Mouse (Mus musculus) hindlimb bud, embryonic 11.5 days (tissue): Measurements from ENCODE around the gene Gas6.

Experiments
- DNase-seq: peaks from one replicate; pipeline ENCODE4 v3.0.0-alpha.2; 2012; ENCODE audit warnings: low read depth, low spot score; ENCODE audit errors: extremely low spot score

Gas6 gene

DNA sequence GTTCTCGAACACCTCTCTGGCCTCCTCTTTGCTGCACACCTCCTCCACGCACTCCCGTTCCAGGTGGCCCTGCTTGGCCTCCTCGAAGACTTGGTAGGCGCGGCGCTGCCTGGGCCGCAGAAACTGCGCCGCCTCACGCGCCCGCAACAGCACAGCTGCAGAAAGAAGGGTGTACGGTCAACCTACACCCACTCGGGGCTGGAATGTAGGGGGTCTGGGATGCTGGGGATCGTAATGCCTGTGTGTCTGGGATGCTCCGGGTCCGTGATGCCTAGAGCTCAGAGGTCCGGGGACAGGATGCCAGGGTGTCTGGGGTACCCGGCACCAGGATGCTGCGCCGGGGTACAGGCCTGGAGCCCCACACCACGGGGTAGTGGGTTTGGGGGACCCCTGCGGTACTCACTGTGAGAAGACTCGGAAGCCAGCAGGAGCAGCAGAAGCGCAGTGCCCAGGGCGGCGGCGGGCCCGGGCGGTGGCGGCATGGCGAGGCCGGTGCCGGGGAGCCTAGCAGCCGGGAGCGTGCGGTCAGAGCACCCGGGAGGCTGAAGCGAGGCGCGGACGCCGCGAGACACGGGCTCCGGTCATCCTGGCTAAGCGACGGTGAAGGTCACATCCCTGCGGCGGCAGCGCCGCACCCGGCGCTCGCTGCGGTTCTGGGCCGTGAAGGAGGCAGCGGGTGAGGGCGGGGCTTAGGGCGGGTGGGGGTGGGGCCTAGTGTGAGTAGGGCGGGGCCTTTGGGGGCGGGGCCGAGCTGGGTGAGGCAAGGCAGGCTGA, at the start of gene Gas6:
Gas6 (minus strand) TSS at position 633 of the 774 bp plus-strand sequence.
- DNase-seq = no peak

DNA sequence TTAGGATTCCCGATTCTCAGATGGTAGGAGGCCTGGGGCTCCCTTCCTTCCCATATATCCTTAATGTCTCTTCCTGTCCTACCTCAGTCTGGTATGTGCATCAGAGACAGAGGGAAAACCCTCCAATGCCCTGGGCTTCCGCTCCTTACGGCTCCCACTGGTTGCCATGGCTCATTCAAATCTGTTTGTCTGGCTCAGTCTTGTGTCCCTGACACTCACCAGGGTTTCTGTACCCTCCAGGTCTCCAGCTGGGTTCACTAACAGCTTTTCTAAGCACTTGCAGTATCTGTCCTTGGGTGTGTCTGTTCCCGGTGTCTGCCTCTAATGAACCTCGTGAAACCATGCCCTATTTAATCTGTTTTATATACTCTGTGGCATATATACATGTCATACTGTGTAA, 47.2 kb upstream of the Gas6 start:
- DNase-seq = no peak

DNA sequence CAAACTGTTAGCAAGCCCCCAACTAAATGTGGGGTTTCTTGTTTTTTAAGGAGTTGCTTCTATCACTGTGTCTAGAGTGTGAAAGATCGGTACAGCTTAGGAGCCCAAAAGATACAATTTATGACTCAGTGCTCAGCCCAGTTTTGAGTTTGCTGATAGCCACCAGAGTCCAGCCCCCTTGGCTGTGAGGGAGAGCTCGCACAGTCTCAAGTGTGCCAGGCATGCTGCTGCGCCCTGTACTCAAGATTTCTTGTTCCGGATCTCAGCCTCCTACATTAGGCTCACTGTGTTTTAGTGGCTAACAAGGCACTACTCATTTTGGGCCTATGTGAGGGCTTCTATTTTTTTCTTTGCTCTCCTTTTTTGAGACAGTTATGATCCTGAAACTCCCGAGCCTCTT, 45.8 kb upstream of the Gas6 start:
- DNase-seq = no peak

DNA sequence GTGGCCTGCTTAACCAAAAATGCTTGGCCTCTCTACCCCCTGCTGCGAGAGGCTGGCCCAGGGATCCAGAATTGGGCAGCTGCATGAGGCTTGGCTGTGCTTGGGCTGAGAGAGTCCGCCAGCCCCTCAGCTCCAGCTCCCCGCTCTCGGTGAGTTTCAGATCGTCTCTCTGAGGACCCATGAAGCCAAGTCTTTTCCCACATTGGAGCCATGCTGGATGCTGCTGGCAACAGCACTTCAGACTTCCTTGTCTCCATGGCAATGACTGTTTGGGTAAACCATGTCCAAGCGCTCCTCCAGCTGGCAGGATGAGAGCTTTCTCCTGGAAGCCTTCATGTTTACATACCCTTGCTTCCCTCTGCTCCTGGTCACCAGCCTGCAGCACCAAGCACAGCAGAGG, 44.5 kb upstream of the Gas6 start:
- no peak for DNase-seq

DNA sequence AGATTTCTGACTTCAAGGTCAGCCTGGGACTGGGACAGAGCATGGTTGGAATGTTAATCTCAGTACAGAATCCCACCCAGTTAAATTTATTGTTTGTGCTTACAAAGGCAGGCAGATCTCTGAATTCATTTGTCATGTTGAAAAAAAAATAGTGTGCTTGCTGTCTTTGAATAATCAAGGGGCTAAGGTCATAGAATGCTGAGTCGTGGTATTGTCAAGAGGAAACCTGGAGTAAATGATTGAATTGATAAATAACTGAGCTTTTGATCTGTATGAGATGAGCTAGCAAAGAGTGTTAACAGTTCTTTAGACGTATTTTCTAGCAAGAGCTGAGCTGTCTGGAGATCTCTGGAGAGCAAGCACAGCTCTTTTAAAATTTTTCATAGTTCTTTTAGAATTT, 42.8 kb upstream of the Gas6 start:
- no peak for DNase-seq

DNA sequence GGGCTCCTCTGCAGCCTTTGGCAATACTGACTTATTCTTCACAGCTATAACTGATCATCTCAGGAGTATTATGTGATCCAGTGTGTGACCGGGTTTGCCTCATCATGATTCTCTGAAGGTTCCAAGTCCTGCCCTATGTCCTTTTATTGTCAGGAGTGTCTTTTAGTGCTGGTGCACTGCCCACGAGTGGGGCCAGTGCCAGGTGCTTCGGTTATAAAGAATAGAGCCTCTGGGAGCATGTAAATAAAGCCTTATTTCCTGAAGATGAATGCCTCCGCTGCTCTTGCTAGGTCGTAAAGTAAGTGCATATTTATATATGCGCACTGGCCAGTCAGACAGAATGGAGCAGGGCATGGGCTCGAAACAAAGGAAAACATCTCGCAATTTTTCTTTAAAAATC, 38.8 kb upstream of the Gas6 start:
- DNase-seq = no peak

DNA sequence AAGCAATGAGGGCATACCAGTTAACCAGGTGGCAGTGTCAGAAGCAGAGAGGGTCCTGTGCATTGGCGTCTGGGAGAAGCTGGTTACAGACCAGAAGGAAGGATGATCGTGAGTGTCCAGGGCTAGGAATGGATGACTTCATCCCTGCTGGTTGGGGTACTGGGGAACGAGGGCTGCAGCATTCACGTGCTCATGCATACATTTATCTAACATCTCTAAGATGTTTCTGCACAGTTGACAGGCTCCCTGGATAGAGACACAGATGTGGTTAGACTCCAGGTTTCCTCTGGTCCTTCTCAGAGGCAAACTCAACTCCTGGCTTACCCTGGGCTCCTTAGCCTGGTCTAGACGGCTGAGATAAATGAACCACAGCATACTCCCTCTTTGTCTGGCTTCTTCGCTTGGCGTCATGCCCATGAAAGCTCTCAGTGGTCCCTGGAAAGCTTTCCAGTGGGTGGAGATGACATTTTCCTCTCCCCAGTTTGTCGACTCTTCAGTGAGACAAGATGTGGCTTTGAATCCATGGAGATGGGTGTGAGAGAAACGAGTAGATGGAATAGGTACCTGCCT, 37.4 kb upstream of the Gas6 start:
- no peak for DNase-seq

DNA sequence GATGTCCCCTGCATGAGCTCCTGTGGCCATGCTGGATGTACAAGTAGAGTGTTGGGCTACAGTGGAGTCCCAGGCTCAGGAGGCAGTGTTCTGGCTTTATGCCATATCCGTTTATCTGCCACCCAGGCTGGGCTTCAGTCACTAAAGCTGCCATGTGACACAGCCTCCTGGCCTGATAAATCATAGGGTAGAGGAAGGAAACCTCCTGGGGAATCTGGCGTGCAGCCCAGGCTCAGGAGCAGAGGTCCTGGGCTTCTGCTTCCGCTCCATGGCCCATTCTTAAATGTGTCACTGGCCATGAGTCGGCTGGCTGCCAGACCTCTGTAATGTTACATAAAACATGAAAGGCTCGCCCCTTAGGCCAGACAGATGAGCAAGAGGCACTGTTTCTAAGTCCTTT, 36.7 kb upstream of the Gas6 start:
- no peak for DNase-seq

DNA sequence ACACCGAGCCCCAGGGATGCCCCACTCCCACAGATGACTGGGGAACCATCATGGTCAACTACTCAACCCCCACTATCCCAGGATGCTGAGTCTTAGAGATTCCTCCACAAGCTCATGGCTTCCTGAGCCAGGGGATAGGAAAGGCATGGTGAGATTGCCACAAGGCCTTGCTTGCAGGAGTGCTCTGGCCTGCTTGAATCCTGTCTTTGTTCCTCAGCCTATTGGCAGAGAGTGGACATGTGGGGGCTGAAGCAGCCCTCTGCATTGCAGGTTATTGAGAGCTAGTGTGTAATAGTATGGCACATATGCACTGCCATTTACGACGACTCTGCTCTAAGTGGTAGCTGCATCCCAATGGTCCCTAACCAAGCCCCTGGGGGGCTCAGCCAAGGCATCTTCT, 36.1 kb upstream of the Gas6 start:
- DNase-seq = no peak

DNA sequence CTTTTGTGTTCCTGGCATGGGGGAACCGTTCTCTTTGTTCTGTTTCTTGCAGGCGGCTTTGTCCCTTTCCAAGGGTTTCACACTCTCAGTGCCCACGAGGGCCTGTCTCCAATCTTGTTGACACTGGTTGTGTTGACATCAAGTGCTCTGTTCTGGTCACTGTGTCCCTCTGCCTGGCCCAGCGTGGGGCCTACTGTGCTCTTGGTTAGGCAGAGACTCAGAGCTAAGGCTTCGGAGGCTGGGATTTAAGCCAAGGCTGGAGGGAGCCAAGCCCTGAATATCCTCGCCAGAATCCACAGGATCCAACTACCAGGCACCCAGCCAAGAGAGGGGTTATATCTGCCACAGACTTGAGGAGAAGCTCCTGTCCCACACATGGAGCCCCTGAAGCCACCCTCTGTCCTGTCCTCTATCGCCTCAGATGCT, 35.6 kb upstream of the Gas6 start:
- no peak for DNase-seq

DNA sequence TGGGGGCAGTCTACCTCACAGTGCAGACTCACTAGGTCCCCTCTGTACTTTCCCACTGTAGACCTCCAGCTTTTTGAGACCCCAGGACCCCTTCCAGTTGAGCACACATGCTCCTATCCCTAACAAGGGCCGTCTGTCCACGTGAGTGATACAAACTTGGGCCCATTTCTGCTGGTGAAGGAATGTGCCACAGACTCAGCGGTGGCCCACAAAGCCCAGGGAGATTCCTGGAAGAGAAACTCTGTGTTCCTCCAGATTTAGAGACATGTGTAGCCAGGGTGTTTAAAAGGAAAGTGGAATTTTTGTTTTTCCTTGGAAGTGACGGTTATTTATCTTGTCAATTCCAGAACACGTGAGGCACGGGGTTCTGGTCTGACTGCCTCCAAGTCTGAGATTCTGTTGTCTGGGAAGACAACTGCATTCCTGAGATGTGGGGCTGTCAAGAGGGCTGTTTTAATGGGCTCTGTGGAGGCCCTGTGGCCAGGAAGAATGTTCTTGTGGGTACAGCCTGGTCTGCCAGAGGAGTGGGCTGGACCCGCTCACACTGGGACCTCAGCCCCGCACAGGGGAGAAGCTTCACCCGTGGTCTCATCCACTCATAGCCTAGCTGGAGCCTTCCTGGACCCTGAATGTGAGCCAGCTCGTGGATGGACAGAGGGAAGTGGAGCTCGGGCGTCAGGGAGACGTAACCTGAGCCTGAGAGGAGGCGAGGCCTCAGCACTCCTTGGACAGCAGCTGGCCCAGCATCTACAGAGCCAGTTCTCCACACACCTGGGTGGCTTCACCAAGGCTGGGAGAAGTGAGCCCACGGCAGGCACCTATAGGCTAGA, 34.9 kb upstream of the Gas6 start:
- DNase-seq = no peak

DNA sequence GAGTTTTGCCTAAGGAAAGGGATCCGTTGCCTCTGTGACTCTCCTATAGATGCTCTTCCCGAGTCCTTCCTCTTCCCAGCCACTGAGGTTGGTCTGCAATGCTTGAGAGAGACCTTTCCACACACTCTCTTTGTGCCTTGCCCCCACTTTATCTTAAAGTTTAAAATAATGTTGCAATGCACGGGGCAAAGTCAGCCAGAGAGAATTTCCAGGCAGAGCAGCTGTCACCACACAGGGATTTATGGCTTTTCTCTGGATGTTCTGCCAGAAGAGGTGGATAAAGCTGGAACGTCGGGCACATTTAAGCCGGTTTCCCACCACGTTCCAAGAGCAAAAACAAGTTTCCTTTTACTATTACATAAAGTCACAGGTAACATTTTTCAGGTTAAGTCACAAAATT, 27.1 kb upstream of the Gas6 start:
- no peak for DNase-seq

DNA sequence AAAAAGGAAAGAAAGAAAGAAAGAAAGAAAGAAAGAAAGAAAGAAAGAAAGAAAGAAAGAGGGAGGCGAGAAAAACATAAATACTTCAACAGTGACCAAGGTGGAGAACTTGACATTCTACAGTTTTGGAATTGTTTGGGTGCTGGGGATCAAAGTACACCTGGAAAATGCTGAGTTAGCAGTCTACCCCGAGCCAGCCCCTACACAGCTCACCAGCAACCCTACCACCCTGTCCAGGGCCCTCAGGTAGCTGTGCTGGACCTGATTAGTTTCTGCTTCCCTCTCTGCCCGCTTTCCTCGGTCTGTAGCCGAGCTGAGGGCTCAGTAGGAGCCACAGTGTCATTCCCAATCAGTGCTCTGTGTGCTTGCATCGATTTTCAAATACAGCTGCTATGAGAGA, 26.1 kb upstream of the Gas6 start:
- no peak for DNase-seq

DNA sequence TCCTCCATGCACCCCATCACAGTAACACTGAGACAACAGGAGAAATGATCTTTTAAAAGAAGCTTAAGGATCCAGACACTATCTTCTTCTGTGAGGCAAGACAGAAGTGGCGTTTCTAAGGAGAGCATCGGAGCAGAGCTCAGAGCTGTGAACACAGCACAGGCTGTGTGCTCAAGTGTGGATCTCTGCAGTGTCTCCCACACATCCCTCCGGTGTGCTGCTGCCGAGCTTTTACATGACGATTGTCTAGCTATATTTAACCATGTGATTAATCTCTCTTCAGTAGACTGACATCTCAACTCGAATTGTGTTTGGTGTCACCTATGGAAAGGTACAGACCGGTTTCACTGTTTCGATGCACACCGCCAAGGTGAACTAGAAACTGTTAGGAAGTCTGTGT, 25.2 kb upstream of the Gas6 start:
- no peak for DNase-seq

DNA sequence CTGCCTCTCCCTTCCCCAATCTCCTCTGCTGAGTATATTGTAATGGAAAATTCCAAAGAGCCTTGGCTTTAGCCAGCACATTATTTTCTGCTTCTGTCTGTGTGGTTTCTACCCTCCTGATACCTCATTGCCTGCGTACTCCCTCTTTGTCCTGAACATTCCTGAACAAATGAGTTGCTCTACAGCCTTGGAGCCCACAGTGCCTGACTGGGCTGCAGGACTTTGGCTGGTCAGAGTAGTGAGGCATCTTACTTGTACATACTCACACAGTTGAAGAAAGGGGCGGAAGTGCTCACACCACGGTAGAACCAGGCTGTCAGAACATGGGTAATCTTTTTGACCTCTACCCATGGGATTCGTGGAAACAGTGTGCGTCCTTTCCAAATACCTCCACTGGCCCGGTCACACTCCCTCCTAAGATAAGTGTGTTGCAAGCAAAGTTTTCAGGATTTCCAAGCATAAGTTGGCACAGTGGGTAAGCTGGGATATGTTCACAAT, 23.0 kb upstream of the Gas6 start:
- no peak for DNase-seq

DNA sequence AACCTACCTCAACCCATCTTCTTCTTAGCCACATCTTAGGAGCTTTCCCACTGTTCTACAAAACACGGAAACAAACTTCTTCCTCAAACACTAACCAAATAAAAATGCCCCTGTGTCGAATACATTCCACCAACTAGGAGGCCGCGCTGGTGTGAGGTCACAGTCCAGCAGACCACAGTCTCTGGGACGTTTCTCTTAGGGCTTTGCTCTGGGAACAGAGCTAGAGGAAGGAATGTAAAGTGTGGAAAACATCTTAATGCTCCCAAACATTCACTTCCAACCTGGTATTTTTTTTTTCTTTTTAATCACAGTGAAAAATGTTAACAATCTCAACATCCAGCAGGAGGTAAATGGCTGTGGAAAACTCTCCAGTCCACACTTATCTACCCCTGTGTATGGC, 22.4 kb upstream of the Gas6 start:
- no peak for DNase-seq

DNA sequence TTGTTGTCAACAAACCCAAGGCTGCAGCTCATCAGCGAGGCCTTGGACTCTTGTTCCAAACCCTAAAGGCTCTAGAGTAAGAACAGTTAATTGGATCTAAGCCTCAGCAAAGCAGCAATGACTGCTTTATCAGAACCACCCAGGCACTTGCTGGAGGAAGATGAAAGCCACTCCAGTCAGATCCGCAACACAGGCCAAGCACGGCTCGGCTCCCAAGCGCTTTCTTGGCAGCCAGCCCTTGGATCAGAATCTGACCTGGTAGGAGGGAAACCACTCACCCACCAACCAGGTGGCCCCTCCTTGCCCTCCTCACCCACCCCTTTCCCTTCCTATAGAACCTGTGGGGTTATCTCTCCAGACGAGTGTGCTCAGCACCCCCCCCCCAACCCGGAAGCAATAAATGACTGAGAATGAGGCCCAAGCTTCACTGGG, 21.7 kb upstream of the Gas6 start:
- DNase-seq = no peak

DNA sequence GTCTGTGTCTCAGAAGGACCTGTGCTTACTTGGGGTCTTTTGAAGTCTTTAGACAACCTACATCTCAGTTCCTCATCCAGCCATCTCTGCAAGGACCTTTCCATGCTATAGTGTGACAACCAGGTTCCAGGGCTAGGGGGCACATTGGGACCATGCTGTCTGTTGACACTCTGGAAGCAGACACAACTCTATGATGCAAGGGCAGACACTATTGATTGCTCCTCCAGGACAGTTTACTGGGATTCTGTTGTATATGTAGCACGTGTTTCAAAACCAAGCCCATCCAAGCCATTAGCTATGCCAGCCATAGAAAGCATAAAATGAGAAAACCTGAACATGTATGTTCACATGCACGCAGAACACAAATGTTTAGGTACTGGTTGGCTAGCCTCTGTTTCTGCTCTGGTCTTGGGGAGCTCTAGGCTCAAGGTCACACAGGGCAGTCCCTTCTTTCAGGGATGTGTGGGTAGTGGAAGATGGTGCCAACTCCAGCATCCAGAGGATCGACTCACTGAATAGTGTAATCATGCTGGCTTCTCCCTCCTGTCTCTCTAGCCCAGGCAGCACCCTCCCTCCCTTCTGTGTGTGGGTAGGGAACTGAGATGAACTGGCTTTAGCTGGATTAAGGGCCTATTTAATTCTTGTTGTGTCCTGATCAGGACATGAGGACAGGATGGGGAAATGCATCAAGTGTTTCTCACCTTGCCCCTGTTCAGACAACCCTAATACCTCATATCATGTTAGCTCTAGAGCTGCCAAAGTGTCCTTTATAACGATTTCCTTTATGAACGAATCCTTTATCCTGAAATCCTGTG, 19.5 kb upstream of the Gas6 start:
- no peak for DNase-seq

DNA sequence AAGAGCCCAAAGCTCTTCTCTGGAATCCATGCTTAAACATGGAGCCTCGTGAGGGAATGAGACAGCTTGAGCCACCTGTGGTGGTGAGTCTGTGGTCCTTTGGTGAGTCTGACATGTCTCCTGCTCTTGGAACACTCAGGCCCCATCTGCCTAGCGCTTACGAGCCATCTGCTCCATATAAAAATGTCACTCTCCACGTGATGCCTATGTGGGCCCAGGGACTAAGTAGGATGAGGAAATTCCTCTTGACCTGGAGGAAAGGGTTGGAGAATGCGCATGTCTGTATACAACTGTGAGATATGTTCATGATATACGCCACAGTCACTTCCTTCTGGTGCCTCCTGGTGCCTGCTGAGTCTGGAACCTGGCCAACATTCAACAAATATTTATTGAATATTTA, 18.4 kb upstream of the Gas6 start:
- DNase-seq = no peak

DNA sequence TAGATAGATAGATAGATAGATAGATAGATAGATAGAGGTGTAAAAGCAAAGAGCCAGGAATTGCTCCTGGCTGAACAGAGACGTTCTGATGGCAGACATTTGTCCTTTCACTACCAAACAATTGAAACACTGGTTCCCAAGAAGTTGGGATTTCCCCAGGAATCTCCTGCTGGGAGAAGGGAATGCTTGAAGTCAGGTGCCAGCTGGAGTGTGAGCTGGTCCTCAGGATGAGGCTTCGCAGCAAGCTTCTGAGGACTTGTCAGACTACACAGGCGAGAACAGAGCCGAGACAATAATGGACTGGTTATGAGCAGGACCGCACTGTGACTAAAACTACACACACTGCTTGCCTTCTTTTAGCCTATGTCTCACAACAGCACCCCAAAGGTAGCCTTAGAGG, 17.7 kb upstream of the Gas6 start:
- no peak for DNase-seq

DNA sequence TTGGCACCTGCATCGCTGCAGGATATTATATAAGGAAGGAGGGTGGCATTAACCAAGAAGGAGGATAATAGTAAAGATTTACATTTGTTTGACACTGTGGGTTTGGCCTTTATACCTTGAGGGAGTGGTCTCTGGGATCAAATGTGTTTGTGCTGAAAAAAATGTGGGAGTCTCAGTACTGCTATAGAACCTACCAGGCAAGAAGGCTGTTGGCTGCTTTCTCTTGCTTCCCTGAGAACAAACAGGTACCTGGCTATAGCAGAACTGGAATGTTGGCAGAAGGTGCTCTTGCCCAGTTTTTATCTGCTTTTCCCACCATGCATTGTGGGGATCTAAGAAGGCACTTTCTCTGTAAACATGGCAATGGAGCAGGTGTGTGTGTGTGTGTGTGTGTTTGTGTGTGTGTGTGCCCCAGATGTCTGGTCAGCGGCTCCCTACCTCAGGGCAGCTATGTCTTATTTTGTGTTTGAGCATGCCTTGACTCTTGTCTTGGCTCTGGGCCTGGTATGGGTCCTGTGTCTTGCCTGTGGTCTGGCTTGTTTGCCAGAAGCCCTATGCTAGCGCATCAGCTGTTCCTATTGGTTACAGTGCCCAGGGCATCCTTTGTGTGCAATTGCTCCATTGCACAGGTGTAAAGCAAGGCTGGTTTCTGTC, 13.1 kb upstream of the Gas6 start:
- DNase-seq = no peak
